17 mouse cellular contexts compared by ENCODE assay signal in genomic region chr15:9668575-9668974, GRCm38 (mm10).
"Had no signal": no experiment of that assay in that cellular context is flagged by ENCODE, and none has a peak within 500 bp of the region (broad histone marks: within the 10 kb centered on the region; RNA-seq: fewer than 3 reads in every experiment).

No protein-coding gene starts in this region.

- H3K9ac ChIP-seq: lung, embryonic 14.5 days; midbrain, embryonic 12.5 days; neural tube, embryonic 13.5 days; neural tube, embryonic 15.5 days had no signal

- H3K4me1 ChIP-seq: midbrain, embryonic 10.5 days; midbrain, embryonic 12.5 days; neural tube, embryonic 13.5 days; neural tube, embryonic 15.5 days had no signal

- H3K4me3 ChIP-seq: midbrain, embryonic 10.5 days; midbrain, embryonic 12.5 days; neural tube, embryonic 13.5 days; neural tube, embryonic 15.5 days had no signal

- H3K9me3 ChIP-seq: midbrain, embryonic 10.5 days; midbrain, embryonic 12.5 days; neural tube, embryonic 13.5 days; neural tube, embryonic 15.5 days had no signal

- H3K4me2 ChIP-seq: lung, embryonic 14.5 days; midbrain, embryonic 12.5 days; neural tube, embryonic 13.5 days; neural tube, embryonic 15.5 days had no signal

- H3K36me3 ChIP-seq: midbrain, embryonic 10.5 days; midbrain, embryonic 12.5 days; neural tube, embryonic 13.5 days; neural tube, embryonic 15.5 days had no signal

- H3K27me3 ChIP-seq: midbrain, embryonic 12.5 days; neural tube, embryonic 13.5 days; neural tube, embryonic 15.5 days had no signal

- H3K27ac ChIP-seq: midbrain, embryonic 10.5 days; midbrain, embryonic 12.5 days; neural tube, embryonic 13.5 days; neural tube, embryonic 15.5 days had no signal

- DNase-seq: lung, adult 18-20 months; lung, embryonic 14.5 days; lung, postnatal 10 days; lung, postnatal 4 days; midbrain, embryonic 14.5 days; retina, postnatal 1 day; right cerebral cortex, adult 18-20 months; right cerebral cortex, postnatal 25 days; right cerebral cortex, postnatal 4 days; spleen, adult 18-20 months; thymus, adult 18-20 months; thymus, postnatal 14 days; thymus, postnatal 36 days had no signal
